Mouse (Mus musculus): ENCODE data around the gene Heg1. TPM values are rescaled to one million over a fixed set of nuclear protein-coding genes. Genes with fewer than 3 reads are reported as not detected.
A peak's percentile ranks its signal among the peaks of the same experiment; 100 is the strongest.

Gene Heg1
- total and polyA plus RNA-seq, 3 experiments: 40.8 to 77.1 (median 67.2) TPM

DNA sequence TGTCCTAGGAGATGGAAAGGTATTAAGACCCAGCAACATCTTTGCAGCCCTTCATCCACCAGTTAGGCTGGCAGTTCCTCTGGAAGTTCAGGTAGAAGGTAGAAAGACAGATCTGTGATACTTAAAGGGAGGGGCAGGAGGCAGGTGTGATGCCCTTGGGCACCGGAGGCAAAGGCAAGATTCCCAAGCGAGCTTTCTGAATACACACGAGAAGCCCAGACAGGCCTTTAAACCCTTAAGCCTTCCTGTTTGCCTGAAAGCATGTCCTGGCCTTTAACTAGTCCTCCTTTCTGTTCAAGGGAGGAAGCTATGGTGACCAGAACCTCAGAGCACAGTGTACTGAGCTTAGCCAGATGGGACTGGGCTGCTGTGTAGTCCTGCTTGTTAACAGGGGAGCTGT lies 1.5 kb upstream of the Heg1 start:
- in situ Hi-C loops (cut with MboI; ENCODE audit: low pct_ligation_motif_present, low pct_unique_long_range_greater_than_20kb, low sequenced_read_pairs) (loop anchor here (5.0 kb wide), 1 partner anchor 55 kb away; no protein-coding TSS in a partner anchor), dilution Hi-C loops (cut with MboI; ENCODE audit: extremely low pct_ligation_motif_present, extremely low pct_unique_long_range_greater_than_20kb, low sequenced_read_pairs) (no loop called here)
- Histone ChIP-seq H3K9me3 (replicated peaks; ENCODE audit: low read length) (peaks cover 6% of the 10 kb centered on the region), H3K4me1 (ENCODE audit: control insufficient read depth in 1 of 2, insufficient read depth in 2 of 2) (peaks cover 22 to 50% of the 10 kb centered on the region in 2 experiments), H3K4me3 (replicated peaks in 1 of 3; ENCODE audit: low read depth in 2 of 3, low read length in 2 of 3, poor library complexity in 1 of 3) (no peak overlapping the region), H3K27ac (ENCODE audit: insufficient read depth, low read depth) (peak overlapping the region; percentile 59), H3K9ac (ENCODE audit: insufficient read depth, low read depth) (no peak overlapping the region), H3K4me2 (ENCODE audit: insufficient read depth, low read depth, poor library complexity, severe bottlenecking) (no peak overlapping the region; the same call in 1 of the 2 replicates), H3K27me3 (replicated peaks) (no peaks in the 10 kb centered on the region), H3K36me3 (replicated peaks in 1 of 2; ENCODE audit: control insufficient read depth in 1 of 2, insufficient read depth in 1 of 2, low read length in 1 of 2) (peaks cover 0 to 9% of the 10 kb centered on the region in 2 experiments), H3K79me2 (replicated peaks; ENCODE audit: control insufficient read depth, extremely low read depth, insufficient read depth, poor library complexity, severe bottlenecking) (peaks cover 32% of the 10 kb centered on the region)
- no peak for DNase-seq (ENCODE audit: extremely low read depth)
- TF ChIP-seq POLR2A (IDR thresholded peaks at IDR 0.05; ENCODE audit: low read depth, low read length) (no peak), MEF2A (IDR thresholded peaks at IDR 0.05; ENCODE audit: borderline replicate concordance, low read depth, low read length) (no peak), MAX (IDR thresholded peaks at IDR 0.05; ENCODE audit: low read length) (no peak), ETS1 (conservative IDR thresholded peaks at IDR 0.05; ENCODE audit: low read depth, low read length) (no peak), POLR2AphosphoS2 (IDR thresholded peaks at IDR 0.05; ENCODE audit: low read depth, low read length) (no peak), CHD2 (IDR thresholded peaks at IDR 0.05; ENCODE audit: low read length) (no peak), USF2 (conservative IDR thresholded peaks at IDR 0.05; ENCODE audit: low read depth, low read length) (no peak)

DNA sequence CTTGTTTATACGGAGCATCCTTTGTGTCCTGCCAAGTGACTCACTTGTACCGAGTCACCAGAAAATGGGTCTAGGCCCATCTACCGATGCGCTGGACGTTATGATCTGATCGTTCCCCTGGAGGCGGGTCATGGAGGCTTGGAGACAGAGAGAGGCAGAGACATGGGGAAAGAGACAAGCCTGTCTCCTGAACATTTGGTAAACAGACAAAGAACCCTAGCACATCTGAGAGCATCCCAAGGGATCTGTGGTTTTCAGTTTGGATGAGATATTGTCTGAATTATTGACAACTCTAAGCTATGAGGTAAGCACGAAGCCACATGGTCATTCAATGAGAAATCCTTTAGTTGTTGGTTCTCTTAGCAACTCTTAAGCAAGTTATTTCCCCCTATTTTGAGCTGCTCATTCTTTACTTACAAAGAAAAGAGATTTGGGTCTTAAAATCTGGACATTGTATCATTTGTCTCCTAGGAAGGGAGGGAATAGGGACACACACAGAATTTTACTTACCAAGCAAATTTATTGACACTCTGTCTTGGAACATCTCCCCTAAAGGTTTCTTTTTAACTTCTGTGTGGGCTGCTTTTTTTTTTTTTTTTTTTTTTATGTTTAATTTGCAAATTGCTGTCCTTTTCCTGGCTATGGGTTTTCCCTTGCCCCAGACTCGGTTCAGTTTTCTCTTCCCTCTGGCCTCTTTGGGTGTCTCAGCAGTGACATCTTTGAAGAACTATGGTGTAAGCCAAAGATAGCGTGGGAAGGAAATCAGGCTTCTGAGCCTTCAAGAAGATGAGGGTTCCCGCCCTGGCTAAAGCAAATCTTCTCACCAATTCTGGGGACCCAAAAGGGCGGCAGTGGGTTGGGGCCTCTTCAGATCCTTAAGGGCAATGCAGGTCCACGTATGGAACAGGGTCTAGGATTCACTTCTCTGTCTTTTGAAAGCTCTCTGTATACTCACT lies 686 bp upstream of the Heg1 start:
- Histone ChIP-seq H3K4me2 (ENCODE audit: insufficient read depth, low read depth, poor library complexity, severe bottlenecking) (peak overlapping the region; percentile 87), H3K27me3 (replicated peaks) (no peaks in the 10 kb centered on the region), H3K79me2 (replicated peaks; ENCODE audit: control insufficient read depth, extremely low read depth, insufficient read depth, poor library complexity, severe bottlenecking) (peaks cover 41% of the 10 kb centered on the region), H3K9me3 (replicated peaks; ENCODE audit: low read length) (peaks cover 6% of the 10 kb centered on the region), H3K27ac (ENCODE audit: insufficient read depth, low read depth) (peak overlapping the region; percentile 92), H3K9ac (ENCODE audit: insufficient read depth, low read depth) (peak overlapping the region; percentile 96), H3K4me3 (replicated peaks in 1 of 3; ENCODE audit: low read depth in 2 of 3, low read length in 2 of 3, poor library complexity in 1 of 3) (peak overlapping the region; percentile 44 to 96 (median 83)), H3K36me3 (replicated peaks in 1 of 2; ENCODE audit: control insufficient read depth in 1 of 2, insufficient read depth in 1 of 2, low read length in 1 of 2) (peaks cover 7 to 18% of the 10 kb centered on the region in 2 experiments), H3K4me1 (ENCODE audit: control insufficient read depth in 1 of 2, insufficient read depth in 2 of 2) (peaks cover 18 to 50% of the 10 kb centered on the region in 2 experiments)
- peak; percentile 90 for DNase-seq (ENCODE audit: extremely low read depth)
- dilution Hi-C loops (cut with MboI; ENCODE audit: extremely low pct_ligation_motif_present, extremely low pct_unique_long_range_greater_than_20kb, low sequenced_read_pairs) (no loop called here), in situ Hi-C loops (cut with MboI; ENCODE audit: low pct_ligation_motif_present, low pct_unique_long_range_greater_than_20kb, low sequenced_read_pairs) (loop anchor here (5.0 kb wide), 1 partner anchor 54 kb away; no protein-coding TSS in a partner anchor)
- TF ChIP-seq USF1 (IDR thresholded peaks at IDR 0.05; ENCODE audit: low read depth, low read length): no peak
- TF ChIP-seq BHLHE40 (IDR thresholded peaks at IDR 0.05; ENCODE audit: low read depth, low read length): peak; percentile 10; the same call in 1 of the 2 replicates
- TF ChIP-seq CTCF (conservative IDR thresholded peaks at IDR 0.05 in 1 of 2, IDR thresholded peaks at IDR 0.05 in 1 of 2; ENCODE audit: low read depth in 2 of 2, low read length in 2 of 2): no peak
- peak; percentile 67; the same call in 1 of the 2 replicates for TF ChIP-seq MYC (IDR thresholded peaks at IDR 0.05; ENCODE audit: low read depth, low read length)
- TF ChIP-seq NRF1 (IDR thresholded peaks at IDR 0.05; ENCODE audit: low read depth, low read length): no peak
- no peak for TF ChIP-seq E2F4 (IDR thresholded peaks at IDR 0.05; ENCODE audit: insufficient replicate concordance, low read depth, low read length)
- no peak for TF ChIP-seq JUND (conservative IDR thresholded peaks at IDR 0.05; ENCODE audit: low read depth, low read length)
- peak; percentile 6; the same call in 1 of the 2 replicates for TF ChIP-seq IRF4 (IDR thresholded peaks at IDR 0.05; ENCODE audit: low read depth, low read length)
- TF ChIP-seq TBP (conservative IDR thresholded peaks at IDR 0.05; ENCODE audit: low read depth, low read length): peak; percentile 69; the same call in 1 of the 2 replicates
- TF ChIP-seq ZNF384 (IDR thresholded peaks at IDR 0.05; ENCODE audit: low read depth, low read length): peak; percentile 99
- no peak for TF ChIP-seq RCOR1 (conservative IDR thresholded peaks at IDR 0.05; ENCODE audit: low read depth, low read length)
- TF ChIP-seq SMC3 (IDR thresholded peaks at IDR 0.05; ENCODE audit: low read depth, low read length): peak; percentile 3; the same call in 1 of the 2 replicates
- no peak for TF ChIP-seq GABPA (IDR thresholded peaks at IDR 0.05; ENCODE audit: insufficient replicate concordance, low read depth, low read length)
- TF ChIP-seq HCFC1 (IDR thresholded peaks at IDR 0.05; ENCODE audit: low read depth, low read length): no peak
- TF ChIP-seq CHD1 (IDR thresholded peaks at IDR 0.05; ENCODE audit: low read depth, low read length): no peak
- TF ChIP-seq MAFK (IDR thresholded peaks at IDR 0.05; ENCODE audit: insufficient replicate concordance, low read length): peak; percentile 78
- peak; percentile 53 for TF ChIP-seq SIN3A (IDR thresholded peaks at IDR 0.05; ENCODE audit: low read length)
- TF ChIP-seq MAX (IDR thresholded peaks at IDR 0.05; ENCODE audit: low read length): peak; percentile 64; the same call in 1 of the 2 replicates
- TF ChIP-seq POLR2A (IDR thresholded peaks at IDR 0.05; ENCODE audit: low read depth, low read length): no peak
- peak; percentile 77 for TF ChIP-seq ETS1 (conservative IDR thresholded peaks at IDR 0.05; ENCODE audit: low read depth, low read length)
- TF ChIP-seq ZC3H11A (IDR thresholded peaks at IDR 0.05; ENCODE audit: low read depth, low read length): no peak
- no peak; the same call in 1 of the 2 replicates for TF ChIP-seq TCF12 (IDR thresholded peaks at IDR 0.05; ENCODE audit: low read depth, low read length)

Measured in CH12.LX (cell line).